Mouse (Mus musculus) c-Kit-positive CD71-negative TER-119-negative erythroid progenitor cells, embryonic 14.5 days (primary cell): ENCODE measurements around the gene Prrx1.

ENCODE experiments used
- DNase-seq: peaks from one replicate; pipeline ENCODE4 v3.0.0-alpha.2; 2013; ENCODE audit warnings: low read depth

Prrx1 gene

GRCm38 (mm10) chr1:163311861-163312811 lies 1.4 kb downstream of the Prrx1 start:
- no peak for DNase-seq

DNA sequence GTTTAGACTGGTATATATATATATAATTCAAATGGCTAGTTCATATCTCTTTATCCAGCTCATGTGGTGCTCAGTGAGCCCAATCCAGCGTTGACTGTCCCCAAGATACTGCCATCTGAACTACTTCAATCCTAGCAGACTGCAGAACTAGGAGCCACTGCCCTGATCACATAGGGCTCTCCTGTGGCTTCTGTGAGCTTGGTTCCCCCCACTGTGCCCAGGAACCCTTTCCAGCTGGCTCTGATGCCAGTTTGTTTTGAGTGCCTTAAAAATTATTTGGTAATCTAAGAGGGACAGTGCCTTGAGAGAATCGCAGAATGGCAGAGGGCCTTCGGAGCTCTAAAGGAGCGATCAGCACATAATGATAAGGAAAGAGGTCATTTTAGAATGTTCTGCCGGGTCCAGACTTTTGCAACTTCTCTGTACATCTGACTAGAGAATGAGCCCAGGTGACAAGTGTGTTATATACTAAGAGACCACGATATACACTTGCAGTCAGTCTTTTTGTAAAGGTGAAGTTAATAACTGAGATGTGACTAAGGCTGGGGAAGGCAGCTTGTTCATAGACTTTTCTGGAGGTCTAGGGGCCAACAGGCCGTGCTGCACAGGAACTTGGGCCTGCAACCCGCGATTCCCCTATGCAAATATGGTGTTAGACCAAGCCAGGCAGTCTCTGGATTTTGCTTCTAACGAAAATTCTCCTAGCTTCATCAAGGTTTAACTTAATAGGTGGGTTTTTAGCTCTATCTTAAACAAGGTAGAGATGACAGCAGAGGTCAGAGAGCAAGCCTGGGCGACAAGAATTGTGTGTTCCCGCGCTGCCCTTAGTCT lies 2.3 kb downstream of the Prrx1 start:
- no peak for DNase-seq

GRCm38 (mm10) chr1:163310023-163310754 lies 3.3 kb downstream of the Prrx1 start:
- no peak for DNase-seq

GRCm38 (mm10) chr1:163309466-163309865 lies 4.0 kb downstream of the Prrx1 start:
- DNase-seq: no peak

- no peak for DNase-seq
These were observed 4.9 kb downstream of the Prrx1 start for GRCm38 (mm10) chr1:163308631-163309030.

DNA sequence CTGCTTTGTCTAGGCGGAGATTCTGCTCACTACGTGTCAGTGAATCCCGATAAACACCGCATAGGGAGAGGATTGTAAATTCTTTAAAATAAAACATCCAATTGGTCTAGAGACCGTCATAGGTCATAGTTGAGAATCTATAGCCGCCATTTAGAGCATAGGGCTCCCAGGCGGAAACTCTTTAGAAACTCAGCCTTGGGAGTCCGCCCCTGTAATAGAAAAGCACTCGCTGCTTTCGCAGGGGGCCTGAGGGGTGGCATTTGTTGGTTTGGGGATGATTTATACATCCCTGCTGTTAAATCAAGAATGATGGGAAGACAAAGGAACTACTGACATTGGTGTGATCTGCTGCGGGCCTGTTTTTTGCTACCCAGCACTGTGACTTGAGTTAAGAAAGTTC lies 5.8 kb downstream of the Prrx1 start:
- no peak for DNase-seq

- no peak for DNase-seq
These were observed 7.6 kb downstream of the Prrx1 start for GRCm38 (mm10) chr1:163305956-163306355.

DNA sequence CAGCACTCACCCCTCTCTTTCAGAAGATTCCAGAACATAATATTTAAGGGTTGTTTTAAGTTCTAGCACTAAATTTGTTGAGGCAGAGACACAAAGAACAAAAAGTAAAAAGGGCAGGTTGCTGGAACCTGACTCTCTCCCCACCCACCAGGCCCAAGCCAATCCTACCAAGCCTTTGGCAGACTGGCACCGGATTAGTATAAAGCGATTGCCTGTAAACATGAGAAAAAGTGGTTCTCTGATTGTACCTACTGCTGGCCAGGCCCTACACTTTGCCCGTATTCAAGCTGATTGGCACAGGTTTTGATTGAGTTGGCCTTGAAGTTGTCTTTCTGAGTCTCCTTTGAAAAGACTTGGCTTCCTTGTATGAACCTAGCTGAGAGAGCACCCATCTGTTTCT lies 8.7 kb downstream of the Prrx1 start:
- no peak for DNase-seq

DNA sequence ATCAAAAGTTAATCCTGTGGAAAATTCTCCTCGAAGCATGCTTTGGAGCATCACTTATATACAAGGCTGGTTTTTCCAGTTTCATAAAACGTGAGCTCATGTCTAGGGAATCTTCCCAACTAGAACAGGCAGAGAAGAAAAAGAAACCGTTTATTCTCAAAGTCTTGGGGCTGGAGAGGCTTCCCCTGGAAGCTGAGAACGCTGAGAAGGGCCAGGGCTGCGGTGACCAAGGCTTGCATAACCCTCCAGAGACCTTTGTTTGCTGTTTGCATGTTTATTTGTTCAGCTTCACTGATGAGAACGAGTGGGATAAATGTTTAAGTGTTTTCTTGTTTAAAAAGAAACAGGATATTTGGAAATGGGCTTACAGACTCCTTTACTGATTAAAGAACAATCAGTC lies 11.2 kb downstream of the Prrx1 start:
- DNase-seq: no peak

GRCm38 (mm10) chr1:163293152-163293551 lies 20.4 kb downstream of the Prrx1 start:
- DNase-seq: no peak

GRCm38 (mm10) chr1:163291925-163292324 lies 21.6 kb downstream of the Prrx1 start:
- DNase-seq: no peak

DNA sequence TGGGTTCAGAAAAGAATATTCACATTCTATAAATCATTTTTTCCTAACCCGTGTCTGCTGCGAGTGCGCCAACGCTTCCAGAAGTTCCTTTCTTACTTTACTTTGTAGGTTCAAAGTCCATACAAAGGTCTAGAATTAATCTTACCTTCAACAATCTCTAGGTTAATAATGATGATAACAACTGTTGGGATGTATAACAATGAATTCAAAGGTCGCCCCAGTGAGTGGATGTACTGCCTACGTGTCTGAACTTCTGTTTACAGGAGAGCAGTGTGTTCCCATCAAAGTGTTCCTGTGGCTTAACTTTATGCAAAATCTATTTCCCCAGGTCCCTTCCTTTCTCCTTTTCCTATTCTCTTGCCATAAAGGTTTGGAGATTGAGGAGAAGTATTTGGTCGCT lies 24.4 kb downstream of the Prrx1 start:
- no peak for DNase-seq

- DNase-seq: no peak
These were observed 28.0 kb downstream of the Prrx1 start for GRCm38 (mm10) chr1:163285539-163285938.

GRCm38 (mm10) chr1:163285136-163285535 lies 28.4 kb downstream of the Prrx1 start:
- DNase-seq: no peak

- DNase-seq: no peak
These were observed 29.4 kb downstream of the Prrx1 start for GRCm38 (mm10) chr1:163283980-163284635.

GRCm38 (mm10) chr1:163281450-163282198 lies 31.9 kb downstream of the Prrx1 start:
- DNase-seq: no peak

GRCm38 (mm10) chr1:163280842-163281122 lies 32.7 kb downstream of the Prrx1 start:
- DNase-seq: no peak

DNA sequence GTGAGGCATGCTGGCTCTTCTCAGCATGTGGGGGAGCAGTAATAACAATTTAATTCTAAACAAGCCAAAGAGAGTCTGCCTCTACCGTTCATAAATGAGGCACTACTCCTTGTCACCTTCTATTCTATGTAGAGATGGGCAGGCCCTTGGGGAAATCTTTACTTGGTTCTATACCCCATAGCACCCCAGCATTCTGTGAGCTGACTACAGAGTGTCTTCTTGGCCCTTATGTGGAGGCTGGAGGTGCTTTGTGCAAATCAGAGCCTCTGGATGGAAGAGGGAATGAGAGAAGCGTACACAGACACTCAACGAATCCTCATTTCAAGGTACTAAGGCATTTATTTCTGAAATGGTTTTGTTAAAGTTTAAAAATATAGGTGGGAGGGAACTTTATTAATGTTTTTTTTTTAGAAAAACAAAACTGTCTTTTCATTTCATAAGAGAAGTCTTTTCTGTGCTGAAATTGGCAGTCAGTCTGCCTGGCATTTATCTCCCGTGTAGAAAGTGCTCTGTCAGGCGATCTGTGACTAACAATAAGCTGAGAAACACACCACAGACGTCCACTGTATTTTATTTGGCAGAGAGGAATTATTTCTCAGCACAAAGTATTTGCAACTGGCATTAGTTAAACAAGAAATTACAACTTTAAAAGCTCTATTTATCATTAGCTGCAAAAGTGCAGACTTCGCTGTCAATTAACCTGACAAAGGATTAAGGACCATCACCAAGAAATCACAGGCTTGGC lies 33.2 kb downstream of the Prrx1 start:
- no peak for DNase-seq

DNA sequence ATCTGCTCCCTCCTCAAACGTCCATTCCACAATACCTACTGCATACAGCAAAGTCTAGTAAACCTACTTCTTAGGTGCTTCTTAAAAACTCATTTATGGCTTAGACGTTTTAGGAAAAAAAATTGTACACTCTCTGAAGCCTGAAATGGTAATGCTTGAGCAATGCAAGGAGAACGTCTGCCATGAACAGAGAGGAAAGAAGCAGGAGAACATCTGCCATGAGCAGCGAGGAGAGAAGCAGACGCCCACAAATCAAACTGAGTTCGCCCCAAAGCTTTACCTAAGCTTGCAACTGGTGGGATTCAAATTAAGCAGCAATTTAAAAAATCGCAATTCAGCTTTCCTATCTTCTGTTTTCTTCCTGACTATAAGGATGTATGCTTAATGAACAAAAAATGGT lies 36.4 kb downstream of the Prrx1 start:
- DNase-seq: no peak

- no peak for DNase-seq
These were observed 38.6 kb downstream of the Prrx1 start for GRCm38 (mm10) chr1:163274919-163275318.

- no peak for DNase-seq
These were observed 40.4 kb downstream of the Prrx1 start for GRCm38 (mm10) chr1:163273132-163273531.
